Mouse (Mus musculus) midbrain, embryonic 11.5 days (tissue): ENCODE results near the gene Cacnb3. TPM values are rescaled to one million over a fixed set of nuclear protein-coding genes. Genes with fewer than 3 reads are reported as not detected.

Experiments used
- ATAC-seq: fragments of 200-750 bp; cut with Nextera tagmentation; 2 replicates; pipeline ENCODE4 v1.8.0; 2017; ENCODE audit warnings: moderate TSS enrichment, moderate library complexity; ENCODE audit not compliant: low FRiP score
- DNase-seq: peaks from one replicate; pipeline ENCODE4 v3.0.0; 2015; ENCODE audit warnings: low spot score; ENCODE audit errors: missing footprints
- H3K27ac ChIP-seq: fragments of 300-500 bp; sonication (generic); 2 replicates; pipeline ENCODE4 v1.5.1; 2014; ENCODE audit warnings: low read depth, low read length
- H3K27me3 ChIP-seq: fragments of 300-500 bp; sonication (generic); 2 replicates; pipeline ENCODE4 v1.6.1; 2014; ENCODE audit warnings: mild to moderate bottlenecking, low read length, moderate library complexity, mixed read lengths; ENCODE audit not compliant: control insufficient read depth, insufficient read depth
- H3K36me3 ChIP-seq: fragments of 300-500 bp; sonication (generic); 2 replicates; pipeline ENCODE4 v1.6.1; 2014; ENCODE audit warnings: mild to moderate bottlenecking, low read length, moderate library complexity, mixed read lengths; ENCODE audit not compliant: control insufficient read depth, insufficient read depth
- H3K4me1 ChIP-seq: fragments of 300-500 bp; sonication (generic); 2 replicates; pipeline ENCODE4 v1.6.1; 2014; ENCODE audit warnings: low read length; ENCODE audit not compliant: control insufficient read depth, insufficient read depth
- H3K4me2 ChIP-seq: fragments of 300-500 bp; sonication (generic); 2 replicates; pipeline ENCODE4 v1.6.1; 2014; ENCODE audit warnings: mild to moderate bottlenecking, moderate library complexity
- H3K4me3 ChIP-seq: fragments of 300-500 bp; sonication (generic); 2 replicates; pipeline ENCODE4 v1.5.1; 2014; ENCODE audit warnings: low read depth, low read length
- H3K9ac ChIP-seq: fragments of 300-500 bp; sonication (generic); 2 replicates; pipeline ENCODE4 v1.6.1; 2014; ENCODE audit warnings: low read length
- H3K9me3 ChIP-seq: fragments of 300-500 bp; sonication (generic); 2 replicates; pipeline ENCODE4 v1.6.1; 2016; ENCODE audit warnings: low read length; ENCODE audit not compliant: control insufficient read depth
- WGBS: fragments of 180-500 bp; shearing (Covaris S2); extraction: QIAGEN DNeasy Blood & Tissue Kit; methylation state at CpG from one replicate; pipeline ENCODE4 v1.1.7; 2014; 5-methylcytosine and 5-hydroxymethylcytosine counted together
- polyA plus RNA-seq: library from polyadenylated mRNA; unstranded; fragments of >200 nt; fragmentation: Nextera tagmentation; extraction: Ambion mirVana; gene quantifications from 2 replicates; pipeline ENCODE4 v1.2.1, GENCODE M21; 2014

Cacnb3 gene
- polyA plus RNA-seq, 1 experiment from 2014 or later = 39.5 TPM

GRCm38 (mm10) chr15:98595049-98595448, 35.6 kb upstream of the Cacnb3 start:
- peaks cover 31% of the 10 kb centered on the region for H3K36me3 ChIP-seq
- H3K27me3 ChIP-seq = no peaks in the 10 kb centered on the region
- H3K4me3 ChIP-seq = no peak overlapping the region
- H3K4me2 ChIP-seq = no peak overlapping the region
- no peak overlapping the region for H3K9ac ChIP-seq
- WGBS = 92% methylated on average over 5 of the region's 5 CpGs
- DNase-seq (no peak), ATAC-seq (no peak)
- H3K27ac ChIP-seq = no peak overlapping the region
- no peaks in the 10 kb centered on the region for H3K9me3 ChIP-seq
- H3K4me1 ChIP-seq = no peaks in the 10 kb centered on the region

DNA sequence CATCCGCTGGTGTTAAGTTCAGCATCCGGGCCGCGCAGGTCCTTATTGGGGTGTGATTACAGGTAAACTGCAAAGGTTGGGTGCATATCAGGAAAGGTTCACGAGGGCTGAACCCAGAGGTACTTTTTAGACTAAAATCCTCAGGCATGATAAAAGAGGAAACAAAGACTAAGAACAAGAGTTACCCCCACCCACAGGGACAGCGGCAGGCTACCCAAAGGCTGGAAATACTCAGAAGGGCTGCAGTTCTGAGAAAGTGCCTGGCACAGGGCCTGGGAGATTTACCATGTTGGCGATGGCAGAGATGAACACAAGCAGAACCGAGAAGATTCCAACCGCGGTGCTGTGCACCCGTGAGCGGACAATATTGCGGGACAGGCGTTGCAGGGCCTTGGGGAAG, 34.0 kb upstream of the Cacnb3 start:
- WGBS = 95% methylated on average over 14 of the region's 14 CpGs
- no peak overlapping the region for H3K27ac ChIP-seq
- no peak overlapping the region for H3K4me2 ChIP-seq
- ATAC-seq = no peak
- H3K27me3 ChIP-seq = no peaks in the 10 kb centered on the region
- no peaks in the 10 kb centered on the region for H3K4me1 ChIP-seq
- H3K9ac ChIP-seq = no peak overlapping the region
- H3K36me3 ChIP-seq = peaks cover 33% of the 10 kb centered on the region
- DNase-seq = no peak
- H3K9me3 ChIP-seq = no peaks in the 10 kb centered on the region
- no peak overlapping the region for H3K4me3 ChIP-seq

- H3K4me2 ChIP-seq = no peak overlapping the region
- ATAC-seq = no peak
Observed at GRCm38 (mm10) chr15:98600036-98600709, 30.5 kb upstream of the Cacnb3 start.

DNA sequence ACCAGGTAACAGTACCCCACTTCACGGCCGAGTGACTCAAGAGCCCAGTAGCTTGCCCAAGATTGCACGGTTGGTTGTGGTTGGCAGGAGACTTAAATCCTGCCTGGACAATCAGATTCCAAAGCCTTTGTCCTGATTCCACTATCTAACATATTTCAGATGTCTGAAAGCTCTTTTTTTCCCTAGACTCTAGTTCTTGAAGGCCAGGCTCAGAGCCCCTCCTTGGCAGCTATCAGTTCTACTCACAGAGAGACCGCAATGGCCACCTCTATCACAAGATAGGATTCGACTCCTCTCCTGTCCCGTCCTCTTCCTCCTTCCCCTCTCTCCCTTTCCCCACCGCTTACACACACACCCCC, 28.8 kb upstream of the Cacnb3 start:
- no peak overlapping the region for H3K27ac ChIP-seq
- H3K9ac ChIP-seq = no peak overlapping the region

More at GRCm38 (mm10) chr15:98600036-98600709, 30.5 kb upstream of the Cacnb3 start:
- Histone ChIP-seq H3K36me3 (peaks cover 24% of the 10 kb centered on the region), H3K4me3 (no peak overlapping the region), H3K9ac (no peak overlapping the region), H3K27me3 (no peaks in the 10 kb centered on the region), H3K4me1 (no peaks in the 10 kb centered on the region), H3K9me3 (no peaks in the 10 kb centered on the region), H3K27ac (no peak overlapping the region)
- DNase-seq = no peak
- WGBS = 85% methylated on average over 12 of the region's 12 CpGs

GRCm38 (mm10) chr15:98602191-98602881, 28.3 kb upstream of the Cacnb3 start:
- H3K27me3 ChIP-seq = no peaks in the 10 kb centered on the region
- no peak overlapping the region for H3K27ac ChIP-seq
- H3K4me3 ChIP-seq = no peak overlapping the region
- H3K9me3 ChIP-seq = no peaks in the 10 kb centered on the region
- WGBS = 65% methylated on average over 13 of the region's 13 CpGs
- no peak overlapping the region for H3K4me2 ChIP-seq
- ATAC-seq = no peak
- H3K4me1 ChIP-seq = peaks cover 7% of the 10 kb centered on the region
- no peak overlapping the region for H3K9ac ChIP-seq
- peaks cover 18% of the 10 kb centered on the region for H3K36me3 ChIP-seq
- DNase-seq = no peak

More for the DNA sequence above, 28.8 kb upstream of the Cacnb3 start:
- H3K27me3 ChIP-seq = no peaks in the 10 kb centered on the region
- DNase-seq = no peak
- H3K4me3 ChIP-seq = no peak overlapping the region
- no peak for ATAC-seq
- H3K4me1 ChIP-seq = peaks cover 1% of the 10 kb centered on the region; the same call in 1 of the 2 replicates
- H3K4me2 ChIP-seq = no peak overlapping the region
- peaks cover 18% of the 10 kb centered on the region for H3K36me3 ChIP-seq
- WGBS = 76% methylated on average over 7 of the region's 7 CpGs
- no peaks in the 10 kb centered on the region for H3K9me3 ChIP-seq

DNA sequence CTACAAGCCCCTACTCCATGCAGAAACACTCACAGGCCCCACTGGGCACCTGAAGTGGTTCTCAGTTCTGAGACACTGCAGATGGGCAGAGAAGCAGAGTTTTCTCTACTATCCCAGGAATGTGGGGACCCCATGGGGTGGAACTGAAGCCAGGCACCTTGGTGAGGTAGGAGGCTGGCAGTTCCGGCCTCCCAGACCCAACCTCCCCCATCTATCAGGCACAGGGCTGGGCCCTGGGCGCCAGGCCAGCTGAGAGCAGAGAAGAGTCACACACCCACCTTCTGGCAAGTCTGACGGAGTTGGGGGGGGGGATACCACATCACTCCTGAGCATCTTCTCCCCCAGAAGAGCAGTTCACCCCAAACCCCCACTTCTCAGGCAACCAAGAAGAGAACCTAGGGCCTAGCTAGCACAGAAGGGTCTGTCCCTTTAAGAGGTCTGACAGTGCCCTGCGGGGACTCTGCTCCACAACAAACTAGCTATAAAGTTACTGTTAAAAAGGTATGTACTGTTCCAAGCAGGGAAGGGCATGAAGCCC, 27.6 kb upstream of the Cacnb3 start:
- H3K36me3 ChIP-seq = peaks cover 13% of the 10 kb centered on the region
- H3K9ac ChIP-seq = no peak overlapping the region
- ATAC-seq (no peak), DNase-seq (no peak)
- no peaks in the 10 kb centered on the region for H3K27me3 ChIP-seq
- no peak overlapping the region for H3K4me2 ChIP-seq
- H3K4me1 ChIP-seq = peaks cover 13% of the 10 kb centered on the region
- 81% methylated on average over 4 of the region's 4 CpGs for WGBS
- H3K9me3 ChIP-seq = no peaks in the 10 kb centered on the region
- H3K27ac ChIP-seq = no peak overlapping the region
- H3K4me3 ChIP-seq = no peak overlapping the region

DNA sequence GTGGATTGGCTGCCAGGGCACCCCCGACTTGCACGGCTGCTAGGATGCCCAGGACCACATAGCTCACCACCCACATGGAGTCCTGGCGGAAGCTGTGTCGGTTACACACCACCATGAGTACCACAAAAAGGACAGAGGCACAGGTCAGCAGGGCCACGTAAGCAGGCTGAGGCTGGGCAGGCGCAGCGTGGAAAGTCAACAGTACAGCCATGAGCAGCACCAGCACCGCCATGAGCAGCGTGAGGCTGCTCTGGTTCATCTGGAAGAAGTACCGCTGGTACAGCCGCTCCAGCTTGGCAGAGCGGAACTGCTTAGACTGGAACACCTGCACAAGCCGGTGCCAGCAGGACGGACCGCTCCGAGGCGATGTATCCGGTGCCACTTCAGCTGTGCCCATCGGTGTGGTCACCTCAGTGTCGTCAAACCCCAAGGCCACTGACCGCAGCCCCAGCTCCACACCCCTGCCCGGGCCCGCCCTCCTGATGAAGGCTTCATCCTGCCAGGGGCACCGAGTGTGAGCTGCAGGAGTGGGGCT, 26.5 kb upstream of the Cacnb3 start:
- H3K4me1 ChIP-seq = peaks cover 20% of the 10 kb centered on the region
- no peaks in the 10 kb centered on the region for H3K27me3 ChIP-seq
- no peak for DNase-seq
- no peak overlapping the region for H3K4me3 ChIP-seq
- no peak for ATAC-seq
- WGBS = 93% methylated on average over 24 of the region's 24 CpGs
- no peak overlapping the region for H3K4me2 ChIP-seq
- no peaks in the 10 kb centered on the region for H3K9me3 ChIP-seq
- no peak overlapping the region for H3K9ac ChIP-seq
- no peak overlapping the region for H3K27ac ChIP-seq
- peaks cover 7% of the 10 kb centered on the region for H3K36me3 ChIP-seq

DNA sequence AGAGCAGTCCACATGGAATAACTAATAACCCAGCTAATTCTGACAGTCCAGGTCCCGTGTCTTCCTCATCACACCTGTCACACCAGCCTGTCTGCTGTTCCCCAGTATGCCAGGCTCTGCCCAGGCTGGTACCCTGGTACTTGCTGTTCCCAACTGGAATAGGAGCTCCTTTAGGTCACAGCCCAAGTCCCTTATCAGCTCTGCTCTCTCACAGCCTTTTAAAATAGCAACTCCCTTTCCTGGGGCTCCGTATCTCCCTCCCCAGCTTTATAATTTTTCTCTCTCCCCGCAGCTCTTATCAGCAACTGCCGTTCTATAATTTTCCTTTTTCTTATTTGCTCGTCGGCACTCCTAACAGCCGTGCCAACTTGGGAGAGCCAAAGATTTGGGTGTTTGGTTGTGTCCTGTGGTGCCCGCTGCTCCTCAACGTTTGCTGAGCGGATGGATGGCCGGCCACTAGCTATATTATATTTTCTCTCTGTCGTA, 24.5 kb upstream of the Cacnb3 start:
- ATAC-seq (no peak), DNase-seq (no peak)
- H3K27me3 ChIP-seq = no peaks in the 10 kb centered on the region; the same call in 1 of the 2 replicates
- no peak overlapping the region for H3K4me3 ChIP-seq
- peaks cover 5% of the 10 kb centered on the region for H3K36me3 ChIP-seq
- no peak overlapping the region for H3K9ac ChIP-seq
- peaks cover 26% of the 10 kb centered on the region for H3K4me1 ChIP-seq
- H3K27ac ChIP-seq = no peak overlapping the region
- no peak overlapping the region for H3K4me2 ChIP-seq
- no peaks in the 10 kb centered on the region for H3K9me3 ChIP-seq
- 88% methylated on average over 12 of the region's 12 CpGs for WGBS

- Histone ChIP-seq H3K36me3 (peaks cover 5% of the 10 kb centered on the region), H3K27me3 (no peaks in the 10 kb centered on the region; the same call in 1 of the 2 replicates), H3K4me3 (no peak overlapping the region), H3K9me3 (no peaks in the 10 kb centered on the region), H3K9ac (no peak overlapping the region), H3K4me1 (peaks cover 26% of the 10 kb centered on the region), H3K4me2 (no peak overlapping the region), H3K27ac (no peak overlapping the region)
- ATAC-seq = no peak
- DNase-seq = no peak
- 64% methylated on average over 9 of the region's 9 CpGs for WGBS
Observed at GRCm38 (mm10) chr15:98606739-98607138, 23.9 kb upstream of the Cacnb3 start.
